ENCODE assay signal across 31 mouse cellular contexts in genomic region chr6:54600681-54601347, GRCm38 (mm10). TPM values are rescaled to one million over a fixed set of nuclear protein-coding genes. Genes with fewer than 3 reads are reported as not detected.
DNase-seq lines count a peak whose midpoint lies in the region; ATAC-seq and TF ChIP-seq lines count a peak whose summit lies in the region.
"Had no signal": no experiment of that assay in that cellular context is flagged by ENCODE, and none has a peak within 500 bp of the region (broad histone marks: within the 10 kb centered on the region; RNA-seq: fewer than 3 reads in every experiment).

No protein-coding gene starts in this region.

- H3K9me3 ChIP-seq in kidney, postnatal 0 days (replicated peaks; ENCODE audit: low read length) = no peaks in the 10 kb centered on the region
- H3K9me3 ChIP-seq in intestine, embryonic 16.5 days (ENCODE audit: control insufficient read depth, low read length) = no peaks in the 10 kb centered on the region
- H3K9me3 ChIP-seq in liver, embryonic 16.5 days (replicated peaks; ENCODE audit: control insufficient read depth, low read length) = no peaks in the 10 kb centered on the region
- H3K9me3 ChIP-seq: heart, embryonic 12.5 days; hindbrain, embryonic 15.5 days had no signal

- H3K9ac ChIP-seq in kidney, postnatal 0 days (ENCODE audit: low read depth, low read length) = no peak overlapping the region
- H3K9ac ChIP-seq in intestine, embryonic 16.5 days (ENCODE audit: low read depth, low read length) = no peak overlapping the region
- no peak overlapping the region for H3K9ac ChIP-seq in liver, embryonic 16.5 days (ENCODE audit: low read depth, low read length)
- H3K9ac ChIP-seq: heart, embryonic 12.5 days; hindbrain, embryonic 15.5 days; limb, embryonic 12.5 days; midbrain, embryonic 12.5 days had no signal

- no peak for TF ChIP-seq CTCF in kidney, postnatal 0 days (IDR thresholded peaks at IDR 0.05; ENCODE audit: low read depth)

- WGBS in kidney, postnatal 0 days = 55% methylated on average over 5 of the region's 5 CpGs
- WGBS in intestine, embryonic 16.5 days = 51% methylated on average over 5 of the region's 5 CpGs
- WGBS in liver, embryonic 16.5 days (ENCODE audit: insufficient replicate concordance) = 48% methylated on average over 5 of the region's 5 CpGs

- no peaks in the 10 kb centered on the region for H3K36me3 ChIP-seq in kidney, postnatal 0 days (ENCODE audit: insufficient read depth, low read length)
- no peaks in the 10 kb centered on the region for H3K36me3 ChIP-seq in intestine, embryonic 16.5 days (ENCODE audit: control insufficient read depth, insufficient read depth, low read length)
- H3K36me3 ChIP-seq in liver, embryonic 16.5 days (ENCODE audit: control insufficient read depth, insufficient read depth) = no peaks in the 10 kb centered on the region
- H3K36me3 ChIP-seq: hindbrain, embryonic 15.5 days had no signal

- peaks cover 20% of the 10 kb centered on the region for H3K4me1 ChIP-seq in kidney, postnatal 0 days (replicated peaks; ENCODE audit: insufficient read depth, low read length)
- H3K4me1 ChIP-seq in intestine, embryonic 16.5 days (ENCODE audit: control insufficient read depth, insufficient read depth, low read length) = peaks cover 18% of the 10 kb centered on the region
- peaks cover 2% of the 10 kb centered on the region for H3K4me1 ChIP-seq in liver, embryonic 16.5 days (ENCODE audit: control insufficient read depth, low read depth, low read length)

- peak overlapping the region; percentile 28; the same call in 1 of the 2 replicates for H3K27ac ChIP-seq in kidney, postnatal 0 days
- H3K27ac ChIP-seq in intestine, embryonic 16.5 days (ENCODE audit: low read length) = peak overlapping the region; percentile 72
- H3K27ac ChIP-seq in liver, embryonic 16.5 days (ENCODE audit: low read length) = no peak overlapping the region; the same call in 1 of the 2 replicates
- H3K27ac ChIP-seq: gastrocnemius, adult 2 months; heart, adult 2 months; hindbrain, embryonic 10.5 days; hindbrain, embryonic 15.5 days; limb, embryonic 12.5 days; midbrain, embryonic 12.5 days had no signal

- no peak overlapping the region for H3K4me2 ChIP-seq in kidney, postnatal 0 days (ENCODE audit: low read length)
- 0 out of 2 replicates have a peak overlapping the region, but pooled peaks have one; percentile 18 for H3K4me2 ChIP-seq in intestine, embryonic 16.5 days (ENCODE audit: low read depth, low read length)
- no peak overlapping the region for H3K4me2 ChIP-seq in liver, embryonic 16.5 days (ENCODE audit: low read depth, low read length)
- H3K4me2 ChIP-seq: heart, embryonic 12.5 days; hindbrain, embryonic 15.5 days; limb, embryonic 12.5 days; midbrain, embryonic 12.5 days had no signal

- ATAC-seq in kidney, postnatal 0 days (replicated peaks; ENCODE audit: low FRiP score, low read depth) = 0 out of 2 replicates have a peak, but pooled peaks have one; percentile 25
- ATAC-seq in intestine, embryonic 16.5 days = peak; percentile 90
- ATAC-seq in liver, embryonic 16.5 days (ENCODE audit: low read depth) = peak; percentile 65; the same call in 1 of the 2 replicates
- ATAC-seq: CD4-positive, CD25-positive, alpha-beta regulatory T cell, adult 4 months; forebrain, embryonic 16.5 days; inflammation-experienced regulatory T-cells, adult 6 months; lung, postnatal 0 days had no signal

- no peaks in the 10 kb centered on the region for H3K27me3 ChIP-seq in kidney, postnatal 0 days (ENCODE audit: insufficient read depth, low read length)
- H3K27me3 ChIP-seq in intestine, embryonic 16.5 days (replicated peaks; ENCODE audit: control insufficient read depth, insufficient read depth, low read length) = no peaks in the 10 kb centered on the region
- H3K27me3 ChIP-seq in liver, embryonic 16.5 days (ENCODE audit: control insufficient read depth, insufficient read depth, low read depth, low read length) = no peaks in the 10 kb centered on the region; the same call in 1 of the 2 replicates
- H3K27me3 ChIP-seq: heart, embryonic 12.5 days; hindbrain, embryonic 15.5 days; limb, embryonic 12.5 days; midbrain, embryonic 12.5 days had no signal

- DNase-seq in kidney, postnatal 0 days (ENCODE audit: low spot score) = no peak
- DNase-seq in kidney, adult 8-10 months = no peak
- no peak for DNase-seq in right cerebral cortex, adult 2 months (ENCODE audit: low spot score in 2 of 2)
- no peak for DNase-seq in adrenal gland, postnatal 36 days
- no peak for DNase-seq in embryo, embryonic 10 days (ENCODE audit: low spot score)
- DNase-seq: adrenal gland, postnatal 14 days; cerebellum, adult 11-12 months; cerebellum, postnatal 10 days; gastrocnemius, adult 2 months; gastrocnemius, postnatal 36 days; heart, adult 2 months; kidney, postnatal 10 days; lung, adult 18-20 months; lung, postnatal 4 days; right cerebral cortex, postnatal 14 days; thymus, adult 18-20 months; thymus, postnatal 25 days had no signal

- no peak overlapping the region for H3K4me3 ChIP-seq in kidney, postnatal 0 days (replicated peaks; ENCODE audit: low read depth, low read length)
- H3K4me3 ChIP-seq in intestine, embryonic 16.5 days (ENCODE audit: low read length) = no peak overlapping the region
- no peak overlapping the region for H3K4me3 ChIP-seq in liver, embryonic 16.5 days (ENCODE audit: low read depth, low read length)
- H3K4me3 ChIP-seq: erythroblast, embryonic 14.5 days; gastrocnemius, adult 2 months; heart, adult 2 months; heart, embryonic 12.5 days; hindbrain, embryonic 10.5 days; hindbrain, embryonic 15.5 days; limb, embryonic 12.5 days; megakaryocyte, embryonic 14.5 days; midbrain, embryonic 12.5 days had no signal

RNA-seq across cellular contexts. Expression of gene Fkbp14, which starts 3.7 kb away (rescaled TPM):
- polyA plus RNA-seq in kidney, postnatal 0 days (2015; fragmentation: Nextera tagmentation; extraction: Ambion mirVana) = 19.8 and 20.8 TPM in 2 replicates
- polyA plus RNA-seq in intestine, embryonic 16.5 days (2015; fragmentation: Nextera tagmentation; extraction: Ambion mirVana) = 19.4 and 19.7 TPM in 2 replicates
- polyA plus RNA-seq in liver, embryonic 16.5 days (2015; fragmentation: Nextera tagmentation; extraction: Ambion mirVana) = 4.1 and 4.3 TPM in 2 replicates
- 10 to 100 TPM; 18.4 to 24.0 TPM for total RNA-seq in adrenal gland, postnatal 36 days (2021)
- polyA plus RNA-seq: CD4-positive, CD25-positive, alpha-beta regulatory T cell, adult 4 months; erythroblast, embryonic 14.5 days; inflammation-experienced regulatory T-cells, adult 6 months had no signal

RNA-seq across cellular contexts. Expression of gene Plekha8, which starts 5.9 kb away (rescaled TPM):
- 9.5 and 9.8 TPM in 2 replicates for polyA plus RNA-seq in kidney, postnatal 0 days (2015; fragmentation: Nextera tagmentation; extraction: Ambion mirVana)
- 5.4 and 6.1 TPM in 2 replicates for polyA plus RNA-seq in intestine, embryonic 16.5 days (2015; fragmentation: Nextera tagmentation; extraction: Ambion mirVana)
- polyA plus RNA-seq in liver, embryonic 16.5 days (2015; fragmentation: Nextera tagmentation; extraction: Ambion mirVana) = 2.1 and 2.5 TPM in 2 replicates
- 10 to 100 TPM; 18.6 to 23.6 TPM for total RNA-seq in adrenal gland, postnatal 36 days (2021)

RNA-seq across cellular contexts. Expression of gene Scrn1, which starts 34.5 kb away (rescaled TPM):
- 7.0 and 8.2 TPM in 2 replicates for polyA plus RNA-seq in kidney, postnatal 0 days (2015; fragmentation: Nextera tagmentation; extraction: Ambion mirVana)
- 4.7 and 6.6 TPM in 2 replicates for polyA plus RNA-seq in intestine, embryonic 16.5 days (2015; fragmentation: Nextera tagmentation; extraction: Ambion mirVana)
- 0.09 and 0.34 TPM in 2 replicates for polyA plus RNA-seq in liver, embryonic 16.5 days (2015; fragmentation: Nextera tagmentation; extraction: Ambion mirVana)
- 10 to 100 TPM; 31.0 to 41.6 TPM for total RNA-seq in adrenal gland, postnatal 36 days (2021)
- total RNA-seq: common myeloid progenitor, adult 5-6 weeks had no signal
- polyA plus RNA-seq: erythroblast, embryonic 14.5 days had no signal

Comparison
In these comparisons a context has a peak if more than half of its experiments do, and no peak if none do; other contexts are left out.
1. ATAC-seq: peak in every context shown above with its lines; median percentile 90 in intestine, embryonic 16.5 days; 65 in liver, embryonic 16.5 days; 25 in kidney, postnatal 0 days.